Mouse (Mus musculus): ENCODE results near the gene Pde8b. TPM values are rescaled to one million over a fixed set of nuclear protein-coding genes. Genes with fewer than 3 reads are reported as not detected.

Gene Pde8b
- total RNA-seq, 2 experiments from 2014 or later: 5.2 to 6.1 TPM

Other genes with a start within 250 kb of the Pde8b start
- gene Zbed3, start 73.3 kb upstream of the Pde8b start, total RNA-seq (2021): 10 to 100 TPM; 17.8 to 19.7 TPM
- gene Aggf1, start 125.0 kb upstream of the Pde8b start, total RNA-seq (2021): 10 to 100 TPM; 21.8 to 22.1 TPM
- not detected for gene Crhbp, start 194.6 kb upstream of the Pde8b start, total RNA-seq (2021)
- gene S100z, start 228.4 kb upstream of the Pde8b start, total RNA-seq (2021): not detected